Mouse (Mus musculus) CH12.LX (cell line): Measurements from ENCODE around the gene Tmbim4. TPM values are rescaled to one million over a fixed set of nuclear protein-coding genes. Genes with fewer than 3 reads are reported as not detected.

ENCODE experiments used
- DNase-seq: peaks from one replicate; pipeline ENCODE4 v3.0.0-alpha.2; 2013; ENCODE audit errors: extremely low read depth
- H3K27ac ChIP-seq: 2 replicates; pipeline ENCODE4 v1.5.1; 2012; ENCODE audit warnings: low read depth, mild to moderate bottlenecking, control low read depth, moderate library complexity; ENCODE audit not compliant: insufficient read depth
- H3K27me3 ChIP-seq: replicated peaks from 2 replicates; pipeline ENCODE3; 2012; ENCODE audit warnings: inconsistent platforms
- H3K36me3 ChIP-seq, 2 experiments: replicated peaks in 1 of 2; 2 replicates each; pipeline versions ENCODE3 to v1.6.1; 2012; ENCODE audit warnings: inconsistent platforms in 1 of 2, low read length in 1 of 2, mild to moderate bottlenecking in 1 of 2, mixed read lengths in 1 of 2, moderate library complexity in 1 of 2; ENCODE audit not compliant: control insufficient read depth in 1 of 2, insufficient read depth in 1 of 2
- H3K4me1 ChIP-seq, 2 experiments: 2 replicates each; pipeline ENCODE4 v1.6.1; 2012; ENCODE audit warnings: inconsistent platforms in 1 of 2, moderate library complexity in 1 of 2; ENCODE audit not compliant: insufficient read depth in 2 of 2, control insufficient read depth in 1 of 2
- H3K4me2 ChIP-seq: 2 replicates; pipeline ENCODE4 v1.6.1; 2012; ENCODE audit warnings: low read depth, mild to moderate bottlenecking, control low read depth; ENCODE audit not compliant: poor library complexity, insufficient read depth, severe bottlenecking
- H3K4me3 ChIP-seq, 3 experiments: fragments of 150-350 bp in 1 of 3; sonication (generic) in 1 of 3; replicated peaks in 1 of 3; 2 replicates each; pipeline versions ENCODE3 to v1.5.1; 2011 to 2012; ENCODE audit warnings: low read depth in 2 of 3, low read length in 2 of 3, mild to moderate bottlenecking in 2 of 3, moderate library complexity in 2 of 3, control low read depth in 1 of 3, improper control_type of control experiment in 1 of 3, inconsistent platforms in 1 of 3, mixed read lengths in 1 of 3; ENCODE audit not compliant: poor library complexity in 1 of 3
- H3K79me2 ChIP-seq: replicated peaks from 2 replicates; pipeline ENCODE4 v1.6.1; 2012; ENCODE audit warnings: mild to moderate bottlenecking, moderate library complexity; ENCODE audit not compliant: control insufficient read depth, poor library complexity, insufficient read depth, severe bottlenecking; ENCODE audit errors: extremely low read depth
- H3K9ac ChIP-seq: 2 replicates; pipeline ENCODE4 v1.6.1; 2012; ENCODE audit warnings: low read depth, mild to moderate bottlenecking, control low read depth, moderate library complexity; ENCODE audit not compliant: insufficient read depth
- H3K9me3 ChIP-seq: replicated peaks from 2 replicates; pipeline ENCODE3; 2012; ENCODE audit warnings: low read length, inconsistent platforms, mixed read lengths
- BHLHE40 ChIP-seq: IDR thresholded peaks from 2 replicates; pipeline ENCODE4 v1.6.1; 2011; ENCODE audit warnings: mild to moderate bottlenecking, low read depth, low read length, improper control_type of control experiment
- CHD1 ChIP-seq: IDR thresholded peaks from 2 replicates; pipeline ENCODE4 v1.6.1; 2012; ENCODE audit warnings: low read depth, low read length, improper control_type of control experiment, inconsistent platforms
- E2F4 ChIP-seq: IDR thresholded peaks from 2 replicates; pipeline ENCODE4 v1.6.1; 2011; ENCODE audit warnings: low read depth, low read length, improper control_type of control experiment; ENCODE audit not compliant: insufficient replicate concordance
- ELF1 ChIP-seq: IDR thresholded peaks from 2 replicates; pipeline ENCODE4 v1.6.1; 2014; ENCODE audit warnings: low read depth, mild to moderate bottlenecking, inconsistent platforms, low read length, improper control_type of control experiment
- GABPA ChIP-seq: IDR thresholded peaks from 2 replicates; pipeline ENCODE4 v1.6.1; 2012; ENCODE audit warnings: low read depth, low read length, improper control_type of control experiment, inconsistent platforms; ENCODE audit not compliant: insufficient replicate concordance
- IRF4 ChIP-seq: IDR thresholded peaks from 2 replicates; pipeline ENCODE4 v1.6.1; 2014; ENCODE audit warnings: low read depth, mild to moderate bottlenecking, inconsistent platforms, low read length, improper control_type of control experiment
- JUN ChIP-seq: IDR thresholded peaks from 2 replicates; pipeline ENCODE4 v1.6.1; 2011; ENCODE audit warnings: low read depth, mild to moderate bottlenecking, low read length, improper control_type of control experiment, moderate library complexity; ENCODE audit not compliant: insufficient read depth
- JUND ChIP-seq: conservative IDR thresholded peaks from 2 replicates; pipeline ENCODE4 v1.6.1; 2011; ENCODE audit warnings: low read depth, low read length, improper control_type of control experiment
- MXI1 ChIP-seq: IDR thresholded peaks from 2 replicates; pipeline ENCODE4 v1.6.1; 2011; ENCODE audit warnings: mild to moderate bottlenecking, low read depth, low read length, improper control_type of control experiment
- MYC ChIP-seq: IDR thresholded peaks from 2 replicates; pipeline ENCODE4 v1.6.1; 2011; ENCODE audit warnings: low read depth, mild to moderate bottlenecking, improper control_type of control experiment, low read length
- NELFE ChIP-seq: IDR thresholded peaks from 2 replicates; pipeline ENCODE4 v1.6.1; 2011; ENCODE audit warnings: low read depth, low read length, improper control_type of control experiment
- NRF1 ChIP-seq: IDR thresholded peaks from 2 replicates; pipeline ENCODE4 v1.6.1; 2014; ENCODE audit warnings: low read depth, mild to moderate bottlenecking, inconsistent platforms, low read length, improper control_type of control experiment, moderate library complexity
- PAX5 ChIP-seq: IDR thresholded peaks from 2 replicates; pipeline ENCODE4 v1.6.1; 2012; ENCODE audit warnings: low read length, inconsistent platforms, mixed read lengths
- POLR2A ChIP-seq: IDR thresholded peaks from 2 replicates; pipeline ENCODE4 v1.6.1; 2011; ENCODE audit warnings: low read depth, mild to moderate bottlenecking, improper control_type of control experiment, low read length
- POLR2AphosphoS2 ChIP-seq: IDR thresholded peaks from 2 replicates; pipeline ENCODE4 v1.6.1; 2011; ENCODE audit warnings: low read depth, low read length, improper control_type of control experiment
- RCOR1 ChIP-seq: conservative IDR thresholded peaks from 2 replicates; pipeline ENCODE4 v1.6.1; 2012; ENCODE audit warnings: low read depth, mild to moderate bottlenecking, inconsistent platforms, low read length, improper control_type of control experiment
- SMC3 ChIP-seq: IDR thresholded peaks from 2 replicates; pipeline ENCODE4 v1.6.1; 2011; ENCODE audit warnings: low read depth, low read length, improper control_type of control experiment
- TCF12 ChIP-seq: IDR thresholded peaks from 2 replicates; pipeline ENCODE4 v1.6.1; 2014; ENCODE audit warnings: low read depth, mild to moderate bottlenecking, inconsistent platforms, low read length, improper control_type of control experiment
- UBTF ChIP-seq: IDR thresholded peaks from 2 replicates; pipeline ENCODE4 v1.6.1; 2012; ENCODE audit warnings: low read depth, mild to moderate bottlenecking, inconsistent platforms, low read length, improper control_type of control experiment, moderate library complexity
- USF1 ChIP-seq: IDR thresholded peaks from 2 replicates; pipeline ENCODE4 v1.6.1; 2014; ENCODE audit warnings: low read depth, mild to moderate bottlenecking, inconsistent platforms, low read length, improper control_type of control experiment
- USF2 ChIP-seq: conservative IDR thresholded peaks from 2 replicates; pipeline ENCODE4 v1.6.1; 2011; ENCODE audit warnings: low read depth, low read length, improper control_type of control experiment
- ZC3H11A ChIP-seq: IDR thresholded peaks from 2 replicates; pipeline ENCODE4 v1.6.1; 2012; ENCODE audit warnings: low read depth, mild to moderate bottlenecking, inconsistent platforms, low read length, improper control_type of control experiment
- ZKSCAN1 ChIP-seq: IDR thresholded peaks from 2 replicates; pipeline ENCODE4 v1.6.1; 2012; ENCODE audit warnings: low read depth, inconsistent platforms, low read length, improper control_type of control experiment, borderline replicate concordance
- ZMIZ1 ChIP-seq: IDR thresholded peaks from 2 replicates; pipeline ENCODE4 v1.6.1; 2012; ENCODE audit warnings: low read depth, mild to moderate bottlenecking, inconsistent platforms, low read length, improper control_type of control experiment
- dilution Hi-C: fragments of 300-500 bp; cut with MboI; formaldehyde crosslinking; loops from 2 replicates; pipeline ENCODE4 v1.14.3; 2020; ENCODE audit warnings: low sequenced_read_pairs; ENCODE audit not compliant: extremely low pct_unique_long_range_greater_than_20kb, extremely low pct_ligation_motif_present
- in situ Hi-C: fragments of 300-500 bp; cut with MboI; formaldehyde crosslinking; loops from 3 replicates; pipeline ENCODE4 v1.14.3; 2019; ENCODE audit warnings: low sequenced_read_pairs, low pct_ligation_motif_present, low pct_unique_long_range_greater_than_20kb, mixed read lengths
- polyA plus RNA-seq: library from polyadenylated mRNA; unstranded; fragments of >175 nt; gene quantifications from 2 replicates; pipeline ENCODE4 v1.2.1, GENCODE M21; 2012; ENCODE audit warnings: low read depth; ENCODE audit not compliant: insufficient read length
- total RNA-seq, 2 experiments: library from RNA; depleted of rRNA; stranded (reverse); fragments of 300-350 nt in 1 of 2; fragments of >200 nt in 1 of 2; gene quantifications; 2 replicates each; pipeline ENCODE4 v1.2.3; 2012 to 2014

Gene Tmbim4
- total and polyA plus RNA-seq, 3 experiments, result 97.8 to 113 (median 112) TPM

DNA sequence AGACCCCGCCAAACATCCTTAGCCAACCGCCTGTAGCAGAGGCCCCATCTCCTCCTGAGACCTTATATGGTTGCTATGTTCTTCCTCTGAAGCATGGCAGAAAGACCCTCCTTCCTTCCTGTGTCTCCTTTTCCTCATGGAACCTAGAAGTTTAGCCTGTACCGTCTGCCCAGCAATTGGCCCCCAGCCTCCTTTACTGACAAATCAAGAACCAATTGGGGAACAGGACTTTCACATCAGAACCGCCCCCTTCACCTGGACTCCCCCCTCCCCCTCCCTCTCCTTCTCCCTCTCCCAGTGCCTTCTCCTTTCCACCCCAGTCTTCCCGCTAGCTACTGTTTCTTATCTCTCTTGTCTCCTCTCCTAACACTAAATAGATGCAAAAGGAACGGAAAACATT, 38.1 kb downstream of the Tmbim4 start:
- Histone ChIP-seq H3K27me3 (no peaks in the 10 kb centered on the region), H3K79me2 (no peaks in the 10 kb centered on the region), H3K4me1 (peaks cover 7 to 9% of the 10 kb centered on the region in 2 experiments), H3K4me2 (no peak overlapping the region), H3K36me3 (no peaks in the 10 kb centered on the region), H3K4me3 (no peak overlapping the region), H3K9me3 (no peaks in the 10 kb centered on the region), H3K27ac (no peak overlapping the region), H3K9ac (no peak overlapping the region)
- TF ChIP-seq ZMIZ1, result no peak
- TF ChIP-seq CHD1, result no peak
- no peak for TF ChIP-seq JUND
- TF ChIP-seq TCF12, result no peak
- TF ChIP-seq POLR2A, result no peak
- TF ChIP-seq NELFE, result no peak
- no peak for TF ChIP-seq BHLHE40
- no peak for TF ChIP-seq MXI1
- TF ChIP-seq PAX5, result no peak
- TF ChIP-seq USF2, result no peak
- no peak for TF ChIP-seq GABPA
- dilution Hi-C loops (no loop called here), in situ Hi-C loops (loop anchor here (25.0 kb wide), 1 partner anchor 1023 kb away; no protein-coding TSS in a partner anchor)
- DNase-seq, result no peak

GRCm38 (mm10) chr10:120242421-120242820, 41.0 kb downstream of the Tmbim4 start:
- in situ Hi-C loops (loop anchor here (25.0 kb wide), 1 partner anchor 1020 kb away; no protein-coding TSS in a partner anchor), dilution Hi-C loops (no loop called here)
- TF ChIP-seq JUN (no peak), ZC3H11A (no peak), IRF4 (no peak)

GRCm38 (mm10) chr10:120245681-120246080, 44.3 kb downstream of the Tmbim4 start:
- no peak for DNase-seq
- in situ Hi-C loops, result loop anchor here (25.0 kb wide), 1 partner anchor 1017 kb away; no protein-coding TSS in a partner anchor
- Histone ChIP-seq H3K4me1 (peaks cover 7 to 18% of the 10 kb centered on the region in 2 experiments), H3K4me2 (no peak overlapping the region)
- TF ChIP-seq RCOR1, result no peak
- TF ChIP-seq USF1, result no peak
- TF ChIP-seq IRF4, result no peak
- TF ChIP-seq NRF1, result no peak
- no peak for TF ChIP-seq BHLHE40
- no peak for TF ChIP-seq NELFE
- TF ChIP-seq E2F4, result no peak
- no peak for TF ChIP-seq MXI1
- no peak for TF ChIP-seq ZKSCAN1
- TF ChIP-seq ELF1, result no peak
- no peak for TF ChIP-seq MYC
- no peak for TF ChIP-seq POLR2AphosphoS2
- TF ChIP-seq SMC3, result no peak
- TF ChIP-seq ZC3H11A, result no peak
- no peak for TF ChIP-seq PAX5
- TF ChIP-seq UBTF, result no peak
- TF ChIP-seq, all 38 proteins: peak for 0
- no peaks in the 10 kb centered on the region for H3K9me3 ChIP-seq
- no peak overlapping the region for H3K4me3 ChIP-seq
- H3K27me3 ChIP-seq, result no peaks in the 10 kb centered on the region
- no peaks in the 10 kb centered on the region for H3K36me3 ChIP-seq
- H3K79me2 ChIP-seq, result no peaks in the 10 kb centered on the region
- no peak overlapping the region for H3K9ac ChIP-seq
- H3K27ac ChIP-seq, result no peak overlapping the region
- dilution Hi-C loops, result no loop called here

More at GRCm38 (mm10) chr10:120242421-120242820, 41.0 kb downstream of the Tmbim4 start:
- Histone ChIP-seq H3K4me3 (no peak overlapping the region), H3K79me2 (no peaks in the 10 kb centered on the region), H3K4me2 (no peak overlapping the region), H3K9me3 (no peaks in the 10 kb centered on the region), H3K27ac (no peak overlapping the region), H3K4me1 (peaks cover 7 to 18% of the 10 kb centered on the region in 2 experiments), H3K9ac (no peak overlapping the region), H3K36me3 (no peaks in the 10 kb centered on the region), H3K27me3 (no peaks in the 10 kb centered on the region)
- DNase-seq, result no peak
